Mouse (Mus musculus): ENCODE data around the gene Golga4. TPM values are rescaled to one million over a fixed set of nuclear protein-coding genes. Genes with fewer than 3 reads are reported as not detected.

Gene Golga4
- polyA plus RNA-seq, 1 experiment: 11.7 TPM

DNA sequence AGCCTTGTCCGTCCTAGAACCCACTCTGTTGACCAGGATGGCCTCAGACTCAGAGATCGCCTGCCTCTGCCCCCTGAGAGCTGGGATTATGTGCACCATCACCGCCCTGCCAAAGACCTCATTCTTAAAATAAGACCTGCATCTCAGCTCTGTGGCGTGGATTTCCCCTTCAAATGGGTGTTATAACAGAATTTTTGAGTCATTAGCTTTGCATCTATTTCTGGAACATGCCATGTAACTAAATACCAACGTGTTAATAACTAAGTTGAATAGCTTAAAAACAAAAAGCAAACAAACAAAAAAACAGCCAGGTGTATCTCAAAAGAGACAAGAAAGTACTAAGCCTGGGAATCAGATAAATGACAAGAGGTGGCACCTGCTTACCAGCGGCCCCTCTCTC lies 5.1 kb upstream of the Golga4 start:
- Histone ChIP-seq H3K4me3 (replicated peaks) (no peak overlapping the region), H3K36me3 (replicated peaks; ENCODE audit: low read length) (no peaks in the 10 kb centered on the region), H3K9me3 (peaks cover 2% of the 10 kb centered on the region; the same call in 1 of the 2 replicates), H3K27me3 (replicated peaks) (peaks cover 17% of the 10 kb centered on the region), H3K4me1 (peaks cover 15% of the 10 kb centered on the region)
- TF ChIP-seq GATA1 (IDR thresholded peaks at IDR 0.05; ENCODE audit: borderline replicate concordance, low read length): no peak
- TF ChIP-seq FLI1 (IDR thresholded peaks at IDR 0.05; ENCODE audit: low read length): no peak

GRCm38 (mm10) chr9:118504656-118505055 lies 1.4 kb upstream of the Golga4 start:
- H3K36me3 ChIP-seq (replicated peaks; ENCODE audit: low read length): no peaks in the 10 kb centered on the region
- peaks cover 36% of the 10 kb centered on the region for H3K4me1 ChIP-seq
- TF ChIP-seq GATA1 (IDR thresholded peaks at IDR 0.05; ENCODE audit: borderline replicate concordance, low read length): no peak
- no peak for TF ChIP-seq FLI1 (IDR thresholded peaks at IDR 0.05; ENCODE audit: low read length)
- H3K27me3 ChIP-seq (replicated peaks): no peaks in the 10 kb centered on the region
- no peak overlapping the region for H3K4me3 ChIP-seq (replicated peaks)
- H3K9me3 ChIP-seq: peaks cover 2% of the 10 kb centered on the region; the same call in 1 of the 2 replicates

DNA sequence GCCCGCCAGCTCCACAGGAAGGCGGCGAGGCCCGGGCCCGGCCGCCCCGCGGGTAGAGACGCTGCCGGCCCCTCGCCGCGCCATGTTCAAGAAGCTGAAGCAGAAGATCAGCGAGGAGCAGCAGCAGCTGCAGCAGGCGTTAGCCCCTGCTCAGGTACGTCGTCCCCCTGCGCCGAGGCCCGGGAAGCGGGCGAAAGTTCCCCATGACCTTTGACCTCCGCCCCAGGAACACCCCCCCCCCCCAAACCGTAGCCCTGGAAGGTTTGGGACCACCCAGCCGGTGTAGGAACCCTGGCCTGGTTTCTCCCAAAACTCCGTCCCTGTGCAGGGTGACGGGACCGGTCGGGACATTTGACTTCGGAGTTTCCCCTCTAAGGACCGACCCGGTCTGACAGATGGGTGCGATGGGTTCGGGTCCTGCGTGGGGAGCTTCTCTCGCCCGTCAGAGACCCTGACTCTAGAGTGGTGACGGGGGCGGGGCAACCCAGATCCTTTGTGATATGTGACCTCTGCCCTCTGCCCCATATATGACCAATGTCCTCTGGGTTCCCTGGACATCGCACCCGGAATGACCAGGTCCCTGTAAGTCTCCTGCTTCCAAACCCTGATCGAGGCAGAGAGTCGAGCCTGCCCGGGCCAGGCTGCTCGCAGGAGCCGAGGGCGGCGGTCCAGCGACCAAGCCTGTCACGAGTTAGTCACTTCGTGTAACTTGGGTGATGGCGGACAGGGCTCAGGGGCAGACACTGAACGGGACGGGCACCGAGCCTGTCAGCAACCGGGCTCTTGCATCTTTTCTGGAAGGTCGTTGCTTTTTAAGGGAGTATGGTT lies 551 bp downstream of the Golga4 start:
- H3K4me3 ChIP-seq (replicated peaks): peak overlapping the region; percentile 99
- TF ChIP-seq GATA1 (IDR thresholded peaks at IDR 0.05; ENCODE audit: borderline replicate concordance, low read length): no peak
- TF ChIP-seq FLI1 (IDR thresholded peaks at IDR 0.05; ENCODE audit: low read length): no peak
- peaks cover 56% of the 10 kb centered on the region for H3K4me1 ChIP-seq
- H3K27me3 ChIP-seq (replicated peaks): no peaks in the 10 kb centered on the region
- peaks cover 10% of the 10 kb centered on the region for H3K36me3 ChIP-seq (replicated peaks; ENCODE audit: low read length)
- H3K9me3 ChIP-seq: peaks cover 2% of the 10 kb centered on the region; the same call in 1 of the 2 replicates

DNA sequence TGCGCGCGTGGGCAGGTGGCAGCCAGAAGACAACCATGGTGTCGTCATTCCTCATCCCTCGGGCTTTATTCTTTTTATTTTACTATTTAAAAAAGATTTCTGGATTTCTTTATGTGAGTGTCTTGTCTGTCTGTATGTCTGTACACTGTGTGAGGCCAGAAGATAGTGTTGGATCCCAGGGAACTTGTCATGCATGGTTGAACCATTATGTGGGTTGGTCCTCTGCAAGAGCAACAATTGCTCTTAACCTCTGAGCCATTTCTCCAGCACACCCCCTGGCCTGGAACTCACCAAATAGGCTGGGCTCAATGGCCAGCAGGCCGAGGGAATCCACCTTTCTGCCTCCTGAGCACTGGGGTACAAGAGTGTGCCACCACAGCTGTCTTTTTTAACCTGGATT lies 1.5 kb downstream of the Golga4 start:
- Histone ChIP-seq H3K27me3 (replicated peaks) (no peaks in the 10 kb centered on the region), H3K4me1 (peaks cover 65% of the 10 kb centered on the region), H3K4me3 (replicated peaks) (peak overlapping the region; percentile 99), H3K36me3 (replicated peaks; ENCODE audit: low read length) (peaks cover 16% of the 10 kb centered on the region), H3K9me3 (peaks cover 2% of the 10 kb centered on the region; the same call in 1 of the 2 replicates)
- TF ChIP-seq GATA1 (IDR thresholded peaks at IDR 0.05; ENCODE audit: borderline replicate concordance, low read length) (no peak), FLI1 (IDR thresholded peaks at IDR 0.05; ENCODE audit: low read length) (no peak)

DNA sequence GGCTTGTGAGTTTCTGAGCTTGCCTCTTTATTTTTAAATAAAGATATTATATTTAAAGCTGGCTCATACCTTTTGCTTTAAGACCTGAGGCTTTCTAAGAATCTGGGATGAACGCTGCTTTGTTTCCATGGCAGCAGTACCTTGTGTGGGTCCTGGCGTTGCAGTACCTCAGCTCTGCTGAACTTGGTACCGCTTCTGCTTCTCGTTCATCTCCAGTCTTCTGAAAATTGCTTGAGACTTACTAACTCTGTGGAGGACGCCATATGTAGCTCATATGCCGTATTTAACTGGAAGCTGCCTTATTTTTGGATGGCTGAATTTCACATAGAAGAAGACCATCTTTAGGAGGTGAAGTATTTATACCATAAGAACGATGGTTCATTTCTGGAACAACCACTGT lies 2.5 kb downstream of the Golga4 start:
- Histone ChIP-seq H3K27me3 (replicated peaks) (no peaks in the 10 kb centered on the region), H3K4me1 (peaks cover 75% of the 10 kb centered on the region), H3K4me3 (replicated peaks) (no peak overlapping the region), H3K9me3 (peaks cover 2% of the 10 kb centered on the region; the same call in 1 of the 2 replicates), H3K36me3 (replicated peaks; ENCODE audit: low read length) (peaks cover 18% of the 10 kb centered on the region)
- TF ChIP-seq GATA1 (IDR thresholded peaks at IDR 0.05; ENCODE audit: borderline replicate concordance, low read length) (no peak), FLI1 (IDR thresholded peaks at IDR 0.05; ENCODE audit: low read length) (no peak)

DNA sequence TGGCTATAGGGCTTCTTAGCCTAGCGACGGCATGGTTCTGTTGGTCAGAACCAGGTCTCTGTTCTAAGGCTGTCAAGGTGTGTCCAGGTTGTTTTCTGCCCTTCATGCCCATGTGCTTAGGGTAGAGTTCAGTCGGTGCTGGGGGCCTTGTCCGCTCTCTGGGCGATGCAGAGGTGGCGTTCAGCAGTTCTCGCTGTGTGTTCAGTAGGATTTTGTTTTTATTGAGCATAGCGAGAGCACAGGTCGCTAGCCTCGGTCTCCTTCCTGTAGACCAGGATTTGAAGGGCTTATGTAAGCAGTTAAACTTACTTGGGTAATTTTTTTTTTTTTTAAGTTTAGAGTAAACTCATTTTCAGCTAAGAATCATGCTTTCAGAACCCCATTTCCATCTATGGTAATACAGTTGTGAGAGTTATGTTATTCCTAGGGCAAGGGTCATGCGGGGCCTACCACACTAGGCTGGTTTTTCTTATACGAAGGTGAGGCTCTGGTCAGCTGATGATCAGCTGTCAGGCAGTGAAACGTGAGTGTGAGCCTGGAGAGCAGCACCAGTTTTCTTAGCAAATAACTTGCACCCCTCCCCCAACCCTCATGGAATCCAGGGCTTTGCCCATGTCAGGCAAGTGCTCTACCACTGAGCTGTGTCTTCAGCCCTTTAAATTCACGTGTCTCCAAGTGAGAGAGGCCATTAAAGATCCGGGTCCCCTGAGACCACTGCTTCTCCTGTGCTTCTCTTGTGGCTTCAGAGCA lies 5.0 kb downstream of the Golga4 start:
- Histone ChIP-seq H3K27me3 (replicated peaks) (no peaks in the 10 kb centered on the region), H3K4me3 (replicated peaks) (peak overlapping the region; percentile 10), H3K4me1 (peaks cover 93% of the 10 kb centered on the region), H3K36me3 (replicated peaks; ENCODE audit: low read length) (peaks cover 41% of the 10 kb centered on the region), H3K9me3 (0 out of 2 replicates have a peak, but pooled peaks cover 5% of the 10 kb centered on the region)
- TF ChIP-seq GATA1 (IDR thresholded peaks at IDR 0.05; ENCODE audit: borderline replicate concordance, low read length): no peak

DNA sequence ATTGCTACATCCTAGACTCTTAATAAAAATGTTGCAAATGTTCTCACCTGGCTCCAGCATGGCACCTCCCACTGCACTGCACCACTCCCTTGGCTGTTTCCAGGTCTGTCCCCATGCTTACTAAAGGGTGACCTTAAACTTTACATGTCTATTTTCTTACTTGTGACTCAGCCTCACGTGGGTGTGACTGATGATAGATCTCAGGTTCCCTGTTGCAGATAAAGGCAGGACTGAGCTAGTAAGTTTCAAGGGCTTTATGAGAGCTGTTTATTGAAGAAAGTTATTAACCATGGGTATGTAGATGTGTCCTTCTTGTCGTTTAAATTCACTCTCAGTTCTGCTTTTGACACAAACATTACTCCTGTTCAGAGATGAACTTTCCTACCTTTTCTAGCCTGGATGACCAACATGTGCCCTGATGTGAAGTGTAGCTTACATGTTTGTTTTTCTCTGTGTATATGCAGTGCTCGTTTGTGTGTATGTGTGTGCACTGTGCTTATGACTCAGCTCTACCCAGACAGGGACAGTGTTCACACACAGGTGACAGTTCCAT lies 6.7 kb downstream of the Golga4 start:
- Histone ChIP-seq H3K4me1 (peaks cover 99% of the 10 kb centered on the region), H3K4me3 (replicated peaks) (peak overlapping the region; percentile 53), H3K36me3 (replicated peaks; ENCODE audit: low read length) (peaks cover 55% of the 10 kb centered on the region), H3K9me3 (0 out of 2 replicates have a peak, but pooled peaks cover 5% of the 10 kb centered on the region), H3K27me3 (replicated peaks) (no peaks in the 10 kb centered on the region)
- TF ChIP-seq GATA1 (IDR thresholded peaks at IDR 0.05; ENCODE audit: borderline replicate concordance, low read length): no peak
- TF ChIP-seq FLI1 (IDR thresholded peaks at IDR 0.05; ENCODE audit: low read length): no peak

DNA sequence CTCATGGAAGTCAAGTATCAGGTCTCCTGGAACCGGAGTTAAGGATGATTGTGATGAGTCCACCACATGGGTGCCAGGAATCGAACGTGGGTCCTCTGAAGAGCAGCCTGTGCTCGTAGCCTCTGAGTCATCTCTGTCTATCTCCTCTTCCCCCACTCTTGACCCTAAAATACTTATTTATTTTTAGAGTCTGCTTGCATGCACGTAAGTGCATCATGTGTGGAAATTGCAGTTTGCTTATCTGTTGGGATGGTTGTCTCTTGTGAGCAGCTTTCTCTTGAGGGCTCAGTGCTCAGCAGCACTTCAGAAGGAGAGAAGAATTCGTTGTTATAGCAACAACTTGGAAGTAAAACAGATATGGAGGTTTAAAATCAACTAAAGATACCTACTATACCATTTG lies 9.4 kb downstream of the Golga4 start:
- Histone ChIP-seq H3K9me3 (0 out of 2 replicates have a peak, but pooled peaks cover 5% of the 10 kb centered on the region), H3K27me3 (replicated peaks) (no peaks in the 10 kb centered on the region), H3K4me3 (replicated peaks) (no peak overlapping the region), H3K4me1 (peaks cover 91% of the 10 kb centered on the region), H3K36me3 (replicated peaks; ENCODE audit: low read length) (peaks cover 68% of the 10 kb centered on the region)
- no peak for TF ChIP-seq FLI1 (IDR thresholded peaks at IDR 0.05; ENCODE audit: low read length)
- TF ChIP-seq GATA1 (IDR thresholded peaks at IDR 0.05; ENCODE audit: borderline replicate concordance, low read length): no peak

DNA sequence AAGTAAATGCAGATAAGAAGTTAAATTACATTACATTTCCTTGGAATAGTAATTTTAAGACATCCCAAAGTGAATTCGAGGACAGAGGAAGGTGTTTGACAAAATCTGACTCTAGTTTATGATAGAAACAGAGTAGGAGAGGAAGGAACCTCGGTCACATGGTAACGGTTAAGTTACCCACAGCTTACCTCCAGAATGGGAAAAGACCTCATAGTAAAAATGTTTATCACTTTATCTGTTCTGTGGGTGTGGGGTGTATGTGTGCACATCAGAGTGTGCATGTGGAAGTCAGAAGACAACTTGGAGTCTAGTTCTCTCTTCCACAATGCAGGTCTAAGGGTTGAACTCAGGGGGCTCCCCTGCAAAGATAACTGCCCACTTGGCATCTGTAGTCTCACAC lies 10.1 kb downstream of the Golga4 start:
- H3K36me3 ChIP-seq (replicated peaks; ENCODE audit: low read length): peaks cover 68% of the 10 kb centered on the region
- no peak for TF ChIP-seq FLI1 (IDR thresholded peaks at IDR 0.05; ENCODE audit: low read length)
- TF ChIP-seq GATA1 (IDR thresholded peaks at IDR 0.05; ENCODE audit: borderline replicate concordance, low read length): no peak
- 0 out of 2 replicates have a peak, but pooled peaks cover 5% of the 10 kb centered on the region for H3K9me3 ChIP-seq
- no peaks in the 10 kb centered on the region for H3K27me3 ChIP-seq (replicated peaks)
- peaks cover 88% of the 10 kb centered on the region for H3K4me1 ChIP-seq
- no peak overlapping the region for H3K4me3 ChIP-seq (replicated peaks)
